Mouse (Mus musculus): Measurements from ENCODE around the gene Eml2. TPM values are rescaled to one million over a fixed set of nuclear protein-coding genes. Genes with fewer than 3 reads are reported as not detected.

Eml2 gene
- polyA plus RNA-seq, 1 experiment from 2014 or later, result 5.1 TPM

DNA sequence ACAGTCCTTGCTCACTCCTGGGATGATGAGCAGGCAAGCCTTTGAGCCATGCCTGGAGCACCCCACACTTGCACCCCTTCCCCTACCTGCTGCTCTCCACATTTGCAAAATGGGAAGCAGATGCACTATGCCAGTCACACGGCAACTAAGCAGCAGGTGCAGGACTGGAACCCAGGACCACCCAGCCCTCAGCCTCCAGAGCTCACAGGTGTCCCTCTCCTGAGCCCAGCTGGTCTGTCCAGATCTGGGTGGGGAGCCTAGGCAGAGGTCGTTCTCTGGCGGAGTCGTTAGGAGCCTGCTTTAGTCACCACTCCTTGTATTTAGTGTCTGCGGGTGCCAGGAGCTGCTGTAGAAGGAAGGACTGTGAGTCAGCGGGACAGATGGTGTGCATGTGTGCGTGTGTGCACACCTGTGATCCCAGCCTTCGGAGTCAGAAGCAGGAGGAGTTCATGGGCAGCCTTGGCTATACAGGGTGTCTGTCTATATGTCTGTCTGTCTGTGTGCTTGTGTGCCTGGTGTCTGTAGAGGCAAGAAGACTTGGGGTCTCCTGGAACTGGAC, 64.8 kb downstream of the Eml2 start:
- Histone ChIP-seq H3K27me3 (replicated peaks; ENCODE audit: control insufficient read depth, insufficient read depth, low read length) (no peaks in the 10 kb centered on the region), H3K9me3 (ENCODE audit: control insufficient read depth) (no peaks in the 10 kb centered on the region), H3K4me2 (replicated peaks; ENCODE audit: low read depth) (no peak overlapping the region), H3K4me3 (ENCODE audit: low read depth, low read length) (no peak overlapping the region), H3K36me3 (ENCODE audit: control insufficient read depth, insufficient read depth) (peaks cover 13% of the 10 kb centered on the region; the same call in 1 of the 2 replicates), H3K4me1 (replicated peaks; ENCODE audit: control insufficient read depth, insufficient read depth, low read length) (peaks cover 9% of the 10 kb centered on the region; the same call in 1 of the 2 replicates), H3K27ac (ENCODE audit: low read depth, low read length) (peak overlapping the region; percentile 11; the same call in 1 of the 2 replicates), H3K9ac (ENCODE audit: low read depth, low read length) (no peak overlapping the region)
- TF ChIP-seq CTCF (IDR thresholded peaks at IDR 0.05; ENCODE audit: low read depth), result no peak
- ATAC-seq, result peak; percentile 38
- WGBS, result 66% methylated on average over 8 of the region's 8 CpGs

DNA sequence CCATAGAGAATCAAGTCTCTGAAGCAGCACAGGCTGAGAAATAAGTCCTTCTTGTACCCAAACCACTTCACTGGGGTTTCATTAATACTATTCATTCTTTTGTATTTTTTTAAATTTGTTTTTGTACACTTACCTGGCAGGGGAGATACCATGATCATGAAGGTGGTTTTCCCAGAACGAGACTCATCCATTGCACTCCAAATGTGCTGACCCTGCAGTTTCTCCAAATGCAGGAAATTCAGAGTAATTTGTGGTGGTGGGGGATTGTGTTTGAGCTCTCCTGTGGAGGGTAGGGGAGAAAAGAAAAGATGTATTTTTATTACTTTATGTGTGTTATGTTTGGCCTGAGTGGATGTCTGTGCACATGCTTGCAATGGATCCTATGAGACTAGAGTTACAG, 65.8 kb downstream of the Eml2 start:
- Histone ChIP-seq H3K9ac (ENCODE audit: low read depth, low read length) (no peak overlapping the region), H3K4me3 (ENCODE audit: low read depth, low read length) (no peak overlapping the region), H3K36me3 (ENCODE audit: control insufficient read depth, insufficient read depth) (peaks cover 16% of the 10 kb centered on the region; the same call in 1 of the 2 replicates), H3K4me2 (replicated peaks; ENCODE audit: low read depth) (no peak overlapping the region), H3K9me3 (ENCODE audit: control insufficient read depth) (no peaks in the 10 kb centered on the region), H3K27ac (ENCODE audit: low read depth, low read length) (no peak overlapping the region), H3K27me3 (replicated peaks; ENCODE audit: control insufficient read depth, insufficient read depth, low read length) (no peaks in the 10 kb centered on the region), H3K4me1 (replicated peaks; ENCODE audit: control insufficient read depth, insufficient read depth, low read length) (peaks cover 8% of the 10 kb centered on the region; the same call in 1 of the 2 replicates)
- no peak for ATAC-seq
- TF ChIP-seq CTCF (IDR thresholded peaks at IDR 0.05; ENCODE audit: low read depth), result no peak
- 72% methylated on average over 1 of the region's 1 CpGs for WGBS

DNA sequence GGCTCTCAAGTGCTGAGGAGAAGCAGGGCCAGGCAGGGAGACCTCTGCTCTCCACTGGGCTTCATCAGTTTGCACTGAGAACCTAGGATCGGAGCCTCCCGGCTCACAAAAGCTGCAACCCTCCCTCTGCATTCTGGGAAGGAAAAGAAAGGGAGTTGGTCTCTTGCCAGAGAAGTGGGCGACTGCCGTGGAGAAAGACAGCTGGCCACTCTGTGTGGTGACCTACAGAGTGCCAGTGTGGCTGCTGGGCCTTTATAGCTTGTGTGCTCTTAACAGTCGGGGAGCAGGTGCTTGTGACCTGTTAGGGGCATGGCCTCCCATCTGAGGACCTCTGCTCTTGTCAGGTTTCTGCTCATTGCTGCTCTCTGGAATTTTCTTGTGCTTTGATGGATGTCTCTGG, 67.6 kb downstream of the Eml2 start:
- no peak overlapping the region for H3K4me2 ChIP-seq (replicated peaks; ENCODE audit: low read depth)
- 65% methylated on average over 5 of the region's 5 CpGs for WGBS
- H3K27me3 ChIP-seq (replicated peaks; ENCODE audit: control insufficient read depth, insufficient read depth, low read length), result no peaks in the 10 kb centered on the region
- no peak overlapping the region for H3K9ac ChIP-seq (ENCODE audit: low read depth, low read length)
- no peak for TF ChIP-seq CTCF (IDR thresholded peaks at IDR 0.05; ENCODE audit: low read depth)
- ATAC-seq, result no peak
- peaks cover 6% of the 10 kb centered on the region; the same call in 1 of the 2 replicates for H3K4me1 ChIP-seq (replicated peaks; ENCODE audit: control insufficient read depth, insufficient read depth, low read length)
- no peak overlapping the region for H3K4me3 ChIP-seq (ENCODE audit: low read depth, low read length)
- H3K36me3 ChIP-seq (ENCODE audit: control insufficient read depth, insufficient read depth), result peaks cover 16% of the 10 kb centered on the region; the same call in 1 of the 2 replicates
- no peak overlapping the region for H3K27ac ChIP-seq (ENCODE audit: low read depth, low read length)
- no peaks in the 10 kb centered on the region for H3K9me3 ChIP-seq (ENCODE audit: control insufficient read depth)

DNA sequence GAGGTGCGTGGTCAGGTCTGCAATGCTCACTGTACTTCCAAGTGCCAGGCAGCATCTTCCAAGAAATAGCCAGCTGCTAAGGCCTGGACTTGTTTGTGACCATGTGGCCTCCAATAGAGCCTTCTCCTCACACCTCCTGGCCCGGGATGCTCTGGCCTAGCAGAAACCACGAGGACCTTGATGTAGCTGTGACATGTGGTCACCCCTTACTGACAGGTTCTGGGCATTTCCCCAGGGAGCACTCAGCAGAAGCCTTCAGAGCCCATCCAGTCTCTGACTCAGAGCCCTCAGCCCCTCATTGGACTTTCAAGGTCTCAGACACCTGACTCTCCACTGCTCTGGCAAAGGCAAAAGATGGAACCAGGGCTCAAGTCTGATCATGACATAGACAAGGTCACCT, 68.9 kb downstream of the Eml2 start:
- H3K4me2 ChIP-seq (replicated peaks; ENCODE audit: low read depth), result no peak overlapping the region
- WGBS, result 91% methylated on average over 3 of the region's 3 CpGs
- no peak overlapping the region for H3K4me3 ChIP-seq (ENCODE audit: low read depth, low read length)
- peaks cover 6% of the 10 kb centered on the region; the same call in 1 of the 2 replicates for H3K4me1 ChIP-seq (replicated peaks; ENCODE audit: control insufficient read depth, insufficient read depth, low read length)
- no peak for ATAC-seq
- no peak overlapping the region for H3K9ac ChIP-seq (ENCODE audit: low read depth, low read length)
- H3K9me3 ChIP-seq (ENCODE audit: control insufficient read depth), result no peaks in the 10 kb centered on the region
- no peak for TF ChIP-seq CTCF (IDR thresholded peaks at IDR 0.05; ENCODE audit: low read depth)
- H3K27me3 ChIP-seq (replicated peaks; ENCODE audit: control insufficient read depth, insufficient read depth, low read length), result no peaks in the 10 kb centered on the region
- H3K27ac ChIP-seq (ENCODE audit: low read depth, low read length), result no peak overlapping the region
- peaks cover 16% of the 10 kb centered on the region; the same call in 1 of the 2 replicates for H3K36me3 ChIP-seq (ENCODE audit: control insufficient read depth, insufficient read depth)

DNA sequence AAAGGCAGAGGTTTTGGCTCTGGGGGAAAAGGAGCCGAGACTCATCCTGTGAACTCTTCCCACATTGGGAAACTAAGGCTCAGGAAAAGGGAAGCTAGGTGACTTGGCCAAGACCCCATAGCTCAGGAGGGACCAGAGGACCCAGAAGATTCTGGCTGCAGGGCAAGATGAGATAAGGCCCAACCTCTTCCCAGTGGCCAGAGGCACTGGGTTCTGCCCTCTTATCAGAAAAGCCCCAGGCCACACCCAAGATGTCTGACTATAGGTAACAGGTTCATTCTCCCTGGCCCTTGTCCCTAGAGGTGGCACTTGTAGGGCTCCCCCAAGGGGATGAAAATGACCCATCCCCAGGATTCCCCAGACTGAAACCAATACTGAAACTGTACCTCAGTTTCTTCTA, 70.6 kb downstream of the Eml2 start:
- no peak overlapping the region for H3K9ac ChIP-seq (ENCODE audit: low read depth, low read length)
- H3K4me3 ChIP-seq (ENCODE audit: low read depth, low read length), result no peak overlapping the region
- ATAC-seq, result no peak
- no peak overlapping the region for H3K27ac ChIP-seq (ENCODE audit: low read depth, low read length)
- peaks cover 16% of the 10 kb centered on the region; the same call in 1 of the 2 replicates for H3K36me3 ChIP-seq (ENCODE audit: control insufficient read depth, insufficient read depth)
- 100% methylated on average over 1 of the region's 1 CpGs for WGBS
- peaks cover 6% of the 10 kb centered on the region; the same call in 1 of the 2 replicates for H3K4me1 ChIP-seq (replicated peaks; ENCODE audit: control insufficient read depth, insufficient read depth, low read length)
- no peak for TF ChIP-seq CTCF (IDR thresholded peaks at IDR 0.05; ENCODE audit: low read depth)
- no peaks in the 10 kb centered on the region for H3K27me3 ChIP-seq (replicated peaks; ENCODE audit: control insufficient read depth, insufficient read depth, low read length)
- H3K9me3 ChIP-seq (ENCODE audit: control insufficient read depth), result no peaks in the 10 kb centered on the region
- no peak overlapping the region for H3K4me2 ChIP-seq (replicated peaks; ENCODE audit: low read depth)

DNA sequence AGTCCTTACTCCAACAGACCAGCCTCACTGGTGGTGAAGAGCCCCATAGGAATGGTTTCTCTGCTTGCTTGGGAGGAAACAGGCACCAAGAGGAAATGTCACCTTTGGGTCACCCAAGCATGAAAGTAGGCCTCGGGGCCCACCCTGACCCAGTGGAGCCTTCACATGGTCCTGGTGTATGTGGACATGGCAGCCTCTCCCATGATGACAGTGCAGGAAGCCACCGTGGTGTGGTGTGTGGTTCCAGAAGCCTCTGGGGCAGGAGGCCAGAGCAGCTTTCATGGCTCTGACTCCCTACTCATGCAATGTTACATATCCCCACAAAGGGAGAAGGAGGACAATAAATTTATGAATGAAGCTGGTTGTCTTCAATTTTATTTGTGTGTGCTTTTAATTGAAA, 71.3 kb downstream of the Eml2 start:
- 93% methylated on average over 2 of the region's 2 CpGs for WGBS
- no peak overlapping the region for H3K4me3 ChIP-seq (ENCODE audit: low read depth, low read length)
- H3K4me2 ChIP-seq (replicated peaks; ENCODE audit: low read depth), result no peak overlapping the region
- H3K9ac ChIP-seq (ENCODE audit: low read depth, low read length), result no peak overlapping the region
- no peak overlapping the region for H3K27ac ChIP-seq (ENCODE audit: low read depth, low read length)
- peaks cover 16% of the 10 kb centered on the region; the same call in 1 of the 2 replicates for H3K36me3 ChIP-seq (ENCODE audit: control insufficient read depth, insufficient read depth)
- H3K27me3 ChIP-seq (replicated peaks; ENCODE audit: control insufficient read depth, insufficient read depth, low read length), result no peaks in the 10 kb centered on the region
- TF ChIP-seq CTCF (IDR thresholded peaks at IDR 0.05; ENCODE audit: low read depth), result no peak
- ATAC-seq, result no peak
- no peaks in the 10 kb centered on the region for H3K9me3 ChIP-seq (ENCODE audit: control insufficient read depth)
- peaks cover 6% of the 10 kb centered on the region; the same call in 1 of the 2 replicates for H3K4me1 ChIP-seq (replicated peaks; ENCODE audit: control insufficient read depth, insufficient read depth, low read length)
